Mouse (Mus musculus): ENCODE data around the gene Bri3. TPM values are rescaled to one million over a fixed set of nuclear protein-coding genes. Genes with fewer than 3 reads are reported as not detected.
A peak's percentile ranks its signal among the peaks of the same experiment; 100 is the strongest.

The Bri3 gene
- total RNA-seq, 2 experiments from 2014 or later: 59.4 to 62.4 TPM

- DNase-seq (ENCODE audit: low spot score in 2 of 2): no peak
Measured at GRCm38 (mm10) chr5:144232531-144232930, 11.7 kb upstream of the Bri3 start.

- DNase-seq (ENCODE audit: low spot score in 2 of 2): no peak
Measured at GRCm38 (mm10) chr5:144234222-144234621, 10.0 kb upstream of the Bri3 start.

- no peak for DNase-seq (ENCODE audit: low spot score in 2 of 2)
Measured at GRCm38 (mm10) chr5:144234714-144235113, 9.5 kb upstream of the Bri3 start.

- DNase-seq (ENCODE audit: low spot score in 2 of 2): no peak
Measured at GRCm38 (mm10) chr5:144238969-144239368, 5.3 kb upstream of the Bri3 start.

GRCm38 (mm10) chr5:144245592-144245991 is 1.4 kb downstream of the Bri3 start:
- no peak for DNase-seq (ENCODE audit: low spot score in 2 of 2)

GRCm38 (mm10) chr5:144246669-144247068 is 2.4 kb downstream of the Bri3 start:
- no peak for DNase-seq (ENCODE audit: low spot score in 2 of 2)

- no peak for DNase-seq (ENCODE audit: low spot score in 2 of 2)
Measured at GRCm38 (mm10) chr5:144247307-144247706, 3.1 kb downstream of the Bri3 start.

- DNase-seq (ENCODE audit: low spot score in 2 of 2): no peak
Measured at GRCm38 (mm10) chr5:144247906-144248585, 3.8 kb downstream of the Bri3 start.

GRCm38 (mm10) chr5:144249871-144250270 is 5.6 kb downstream of the Bri3 start:
- no peak for DNase-seq (ENCODE audit: low spot score in 2 of 2)

GRCm38 (mm10) chr5:144251876-144252577 is 7.8 kb downstream of the Bri3 start:
- DNase-seq (ENCODE audit: low spot score in 2 of 2): no peak

GRCm38 (mm10) chr5:144253212-144253611 is 9.0 kb downstream of the Bri3 start:
- DNase-seq (ENCODE audit: low spot score in 2 of 2): no peak

GRCm38 (mm10) chr5:144254122-144254810 is 10.0 kb downstream of the Bri3 start:
- DNase-seq (ENCODE audit: low spot score in 2 of 2): peak in 1 of 2 experiments; percentile 29

GRCm38 (mm10) chr5:144254811-144255631 is 10.8 kb downstream of the Bri3 start:
- DNase-seq (ENCODE audit: low spot score in 2 of 2): peak; percentile 79 to 83

- DNase-seq (ENCODE audit: low spot score in 2 of 2): peak; percentile 52 to 61
Measured at GRCm38 (mm10) chr5:144255632-144256540, 11.6 kb downstream of the Bri3 start.

- no peak for DNase-seq (ENCODE audit: low spot score in 2 of 2)
Measured at GRCm38 (mm10) chr5:144256541-144256870, 12.3 kb downstream of the Bri3 start.

- no peak for DNase-seq (ENCODE audit: low spot score in 2 of 2)
Measured at GRCm38 (mm10) chr5:144256888-144257287, 12.7 kb downstream of the Bri3 start.

- DNase-seq (ENCODE audit: low spot score in 2 of 2): no peak
Measured at GRCm38 (mm10) chr5:144257451-144258110, 13.3 kb downstream of the Bri3 start.

GRCm38 (mm10) chr5:144258131-144258611 is 13.9 kb downstream of the Bri3 start:
- DNase-seq (ENCODE audit: low spot score in 2 of 2): peak in 1 of 2 experiments; percentile 42

GRCm38 (mm10) chr5:144258687-144259086 is 14.4 kb downstream of the Bri3 start:
- DNase-seq (ENCODE audit: low spot score in 2 of 2): no peak

GRCm38 (mm10) chr5:144259228-144259627 is 15.0 kb downstream of the Bri3 start:
- DNase-seq (ENCODE audit: low spot score in 2 of 2): no peak
